Mouse (Mus musculus): ENCODE results near the gene Mif. TPM values are rescaled to one million over a fixed set of nuclear protein-coding genes. Genes with fewer than 3 reads are reported as not detected.

The Mif gene
- polyA plus RNA-seq, 1 experiment: 344 TPM

DNA sequence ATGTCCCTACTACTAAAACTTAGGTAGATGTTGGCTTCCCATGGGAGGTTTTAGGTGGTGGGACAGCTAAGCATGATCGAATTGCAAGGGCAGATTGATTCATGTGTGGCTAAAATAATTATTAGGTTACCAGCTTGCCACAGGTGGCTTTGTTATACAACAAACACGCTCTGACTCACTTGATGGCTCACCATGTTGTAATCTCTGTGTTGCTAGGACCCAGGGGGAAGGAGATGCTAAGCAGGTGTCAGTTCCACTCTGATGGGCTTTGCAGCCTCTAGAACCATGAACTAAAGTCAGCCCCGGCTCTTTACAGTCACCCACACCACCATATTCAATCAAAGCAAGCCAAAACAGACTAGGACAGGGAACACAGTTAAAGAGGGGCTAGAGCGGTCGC lies 40.2 kb downstream of the Mif start:
- Histone ChIP-seq H3K27ac (ENCODE audit: control insufficient read depth, insufficient read depth, low read depth, low read length, poor library complexity) (no peak overlapping the region), H3K4me3 (replicated peaks; ENCODE audit: control insufficient read depth, low read depth, low read length) (no peak overlapping the region), H3K4me1 (ENCODE audit: control insufficient read depth, insufficient read depth, low read length) (no peaks in the 10 kb centered on the region)
- TF ChIP-seq POLR2A (IDR thresholded peaks at IDR 0.05; ENCODE audit: borderline replicate concordance, control insufficient read depth, low read depth, low read length) (no peak), CTCF (IDR thresholded peaks at IDR 0.05; ENCODE audit: control insufficient read depth, insufficient read depth, low read length) (no peak)
- 81% methylated on average over 5 of the region's 5 CpGs for WGBS

DNA sequence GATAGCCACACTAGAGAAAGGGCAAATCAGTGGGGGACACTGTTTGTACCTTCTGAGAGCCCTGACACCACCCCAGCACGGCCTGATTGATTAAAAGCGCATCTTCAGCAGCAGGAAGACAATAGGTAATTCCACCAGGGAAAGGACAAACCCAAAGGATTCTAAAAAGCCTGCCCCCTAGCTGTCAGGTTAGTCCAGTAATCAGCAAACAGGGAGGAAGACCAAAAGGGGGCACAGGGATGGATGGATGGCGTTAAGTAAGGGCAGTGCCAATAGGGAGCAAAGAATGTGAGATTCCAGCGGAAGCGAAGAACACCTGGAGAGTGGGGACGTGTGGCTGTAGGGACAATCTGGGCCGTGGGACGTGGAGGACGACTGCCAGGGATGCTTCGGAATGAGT lies 41.4 kb downstream of the Mif start:
- TF ChIP-seq POLR2A (IDR thresholded peaks at IDR 0.05; ENCODE audit: borderline replicate concordance, control insufficient read depth, low read depth, low read length) (no peak), CTCF (IDR thresholded peaks at IDR 0.05; ENCODE audit: control insufficient read depth, insufficient read depth, low read length) (no peak)
- H3K4me1 ChIP-seq (ENCODE audit: control insufficient read depth, insufficient read depth, low read length): no peaks in the 10 kb centered on the region
- H3K4me3 ChIP-seq (replicated peaks; ENCODE audit: control insufficient read depth, low read depth, low read length): no peak overlapping the region
- H3K27ac ChIP-seq (ENCODE audit: control insufficient read depth, insufficient read depth, low read depth, low read length, poor library complexity): no peak overlapping the region
- WGBS: 67% methylated on average over 10 of the region's 10 CpGs

Other genes with a start within 250 kb of the Mif start
- gene Susd2, start 216.2 kb downstream of the Mif start, polyA plus RNA-seq (2011; ENCODE audit: insufficient read depth, insufficient read length, low replicate concordance, missing spikeins): 1.5 and 2.8 TPM in 2 replicates
- 26.2 and 55.3 TPM in 2 replicates for gene Cabin1, start 95.9 kb downstream of the Mif start, polyA plus RNA-seq (2011; ENCODE audit: insufficient read depth, insufficient read length, low replicate concordance, missing spikeins)
- gene Ddt, start 86.8 kb downstream of the Mif start, polyA plus RNA-seq (2011; ENCODE audit: insufficient read depth, insufficient read length, low replicate concordance, missing spikeins): 9.3 and 20.0 TPM in 2 replicates
- gene Gm20441, start 79.3 kb downstream of the Mif start, polyA plus RNA-seq (2011; ENCODE audit: insufficient read depth, insufficient read length, low replicate concordance, missing spikeins): not detected in 2 replicates
- 1.6 and 4.3 TPM in 2 replicates for gene Gstt3, start 78.8 kb downstream of the Mif start, polyA plus RNA-seq (2011; ENCODE audit: insufficient read depth, insufficient read length, low replicate concordance, missing spikeins)
- gene Gstt1, start 61.7 kb downstream of the Mif start, polyA plus RNA-seq (2011; ENCODE audit: insufficient read depth, insufficient read length, low replicate concordance, missing spikeins): 19.9 and 22.5 TPM in 2 replicates
- not detected in 2 replicates for gene Gstt4, start 37.7 kb downstream of the Mif start, polyA plus RNA-seq (2011; ENCODE audit: insufficient read depth, insufficient read length, low replicate concordance, missing spikeins)
- 18.1 and 28.1 TPM in 2 replicates for gene Gstt2, start 22.8 kb downstream of the Mif start, polyA plus RNA-seq (2011; ENCODE audit: insufficient read depth, insufficient read length, low replicate concordance, missing spikeins)
- 1.2 and 2.5 TPM in 2 replicates for gene Derl3, start 33.2 kb upstream of the Mif start, polyA plus RNA-seq (2011; ENCODE audit: insufficient read depth, insufficient read length, low replicate concordance, missing spikeins)
- 22.7 and 33.8 TPM in 2 replicates for gene Smarcb1, start 61.4 kb upstream of the Mif start, polyA plus RNA-seq (2011; ENCODE audit: insufficient read depth, insufficient read length, low replicate concordance, missing spikeins)
- gene Chchd10, start 72.9 kb upstream of the Mif start, polyA plus RNA-seq (2011; ENCODE audit: insufficient read depth, insufficient read length, low replicate concordance, missing spikeins): 78.1 and 103 TPM in 2 replicates
- gene Mmp11, start 76.3 kb upstream of the Mif start, polyA plus RNA-seq (2011; ENCODE audit: insufficient read depth, insufficient read length, low replicate concordance, missing spikeins): 3.4 and 4.6 TPM in 2 replicates
- gene Gm867, start 80.4 kb upstream of the Mif start, polyA plus RNA-seq (2011; ENCODE audit: insufficient read depth, insufficient read length, low replicate concordance, missing spikeins): 35.4 and 49.8 TPM in 2 replicates
- 41.8 and 84.9 TPM in 2 replicates for gene Vpreb3, start 82.8 kb upstream of the Mif start, polyA plus RNA-seq (2011; ENCODE audit: insufficient read depth, insufficient read length, low replicate concordance, missing spikeins)
- not detected in 2 replicates for gene Gm5134, start 94.3 kb upstream of the Mif start, polyA plus RNA-seq (2011; ENCODE audit: insufficient read depth, insufficient read length, low replicate concordance, missing spikeins)
- 3.1 and 4.7 TPM in 2 replicates for gene Zfp280b, start 172.4 kb upstream of the Mif start, polyA plus RNA-seq (2011; ENCODE audit: insufficient read depth, insufficient read length, low replicate concordance, missing spikeins)